Mouse (Mus musculus) ovary, postnatal 10 days (tissue): ENCODE results near the gene Osbpl5.

Experiments
- DNase-seq: peaks from one replicate; pipeline ENCODE4 v3.0.0; 2022; ENCODE audit warnings: low spot score

Osbpl5 gene

GRCm38 (mm10) chr7:143753990-143754715, 2.6 kb downstream of the Osbpl5 start:
- DNase-seq: no peak

- no peak for DNase-seq
These were observed 4.2 kb downstream of the Osbpl5 start for GRCm38 (mm10) chr7:143752606-143753005.

GRCm38 (mm10) chr7:143752056-143752455, 4.7 kb downstream of the Osbpl5 start:
- DNase-seq: no peak

- no peak for DNase-seq
These were observed 5.4 kb downstream of the Osbpl5 start for GRCm38 (mm10) chr7:143751380-143751779.

- DNase-seq: no peak
These were observed 7.7 kb downstream of the Osbpl5 start for GRCm38 (mm10) chr7:143749045-143749444.

GRCm38 (mm10) chr7:143748041-143748868, 8.5 kb downstream of the Osbpl5 start:
- peak; percentile 74 for DNase-seq

- no peak for DNase-seq
These were observed 16.1 kb downstream of the Osbpl5 start for GRCm38 (mm10) chr7:143740653-143741052.

GRCm38 (mm10) chr7:143739511-143740461, 17.0 kb downstream of the Osbpl5 start:
- DNase-seq: peak; percentile 69

- DNase-seq: no peak
These were observed 18.2 kb downstream of the Osbpl5 start for GRCm38 (mm10) chr7:143738601-143739006.

GRCm38 (mm10) chr7:143738194-143738593, 18.6 kb downstream of the Osbpl5 start:
- DNase-seq: no peak

- DNase-seq: no peak
These were observed 23.0 kb downstream of the Osbpl5 start for GRCm38 (mm10) chr7:143733746-143734145.

GRCm38 (mm10) chr7:143729886-143730285, 26.9 kb downstream of the Osbpl5 start:
- DNase-seq: no peak

GRCm38 (mm10) chr7:143726396-143726795, 30.4 kb downstream of the Osbpl5 start:
- no peak for DNase-seq

- DNase-seq: no peak
These were observed 32.9 kb downstream of the Osbpl5 start for GRCm38 (mm10) chr7:143723841-143724240.

- DNase-seq: no peak
These were observed 34.1 kb downstream of the Osbpl5 start for GRCm38 (mm10) chr7:143722646-143723045.

- no peak for DNase-seq
These were observed 39.0 kb downstream of the Osbpl5 start for GRCm38 (mm10) chr7:143717811-143718210.

GRCm38 (mm10) chr7:143713421-143713820, 43.4 kb downstream of the Osbpl5 start:
- no peak for DNase-seq

- DNase-seq: no peak
These were observed 43.9 kb downstream of the Osbpl5 start for GRCm38 (mm10) chr7:143712771-143713348.

GRCm38 (mm10) chr7:143712023-143712422, 44.8 kb downstream of the Osbpl5 start:
- DNase-seq: no peak

GRCm38 (mm10) chr7:143711381-143711780, 45.4 kb downstream of the Osbpl5 start:
- DNase-seq: no peak

GRCm38 (mm10) chr7:143709395-143709794, 47.4 kb downstream of the Osbpl5 start:
- no peak for DNase-seq
